Mouse (Mus musculus): ENCODE results near the gene Pik3r2. TPM values are rescaled to one million over a fixed set of nuclear protein-coding genes. Genes with fewer than 3 reads are reported as not detected.

Gene Pik3r2
- total RNA-seq, 2 experiments from 2014 or later = 173 TPM

GRCm38 (mm10) chr8:70803761-70804480 lies 27.4 kb upstream of the Pik3r2 start:
- intact Hi-C loops (cut with DNase I) = loop anchor here (5.0 kb wide), 1 partner anchor 33 kb away; the partner anchor contains the start of gene Arrdc2
- DNase-seq (ENCODE audit: extremely low spot score in 1 of 2, low spot score in 2 of 2) = peak in 1 of 2 experiments; percentile 81

- no peak for DNase-seq (ENCODE audit: extremely low spot score in 1 of 2, low spot score in 2 of 2)
- intact Hi-C loops (cut with DNase I) = loop anchor here (5.0 kb wide), 1 partner anchor 34 kb away; the partner anchor contains the start of gene Arrdc2
These were observed 26.4 kb upstream of the Pik3r2 start for GRCm38 (mm10) chr8:70802786-70803510.

DNA sequence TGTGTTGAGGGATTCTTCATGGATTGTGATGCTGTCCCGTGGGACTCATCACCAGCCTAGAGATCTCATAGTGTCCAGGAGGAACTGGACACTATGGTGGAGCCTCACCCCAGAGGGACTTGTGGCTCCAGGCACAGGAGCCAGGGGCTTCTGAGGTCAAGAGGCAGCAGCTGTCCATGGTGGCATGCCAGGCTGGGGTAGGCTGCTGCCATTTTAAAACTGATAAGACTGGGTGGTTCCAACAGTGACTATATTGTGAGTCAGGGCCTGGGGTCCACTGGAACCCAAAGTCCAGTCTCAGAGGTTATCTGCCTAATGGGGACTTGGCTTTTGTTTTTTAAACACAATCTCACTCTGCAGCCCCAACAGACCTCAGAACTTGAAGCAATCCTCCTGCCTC lies 25.3 kb upstream of the Pik3r2 start:
- intact Hi-C loops (cut with DNase I) = loop anchor here (5.0 kb wide), 1 partner anchor 35 kb away; the partner anchor contains the start of gene Arrdc2

GRCm38 (mm10) chr8:70801156-70801555 lies 24.6 kb upstream of the Pik3r2 start:
- intact Hi-C loops (cut with DNase I) = loop anchor here (5.0 kb wide), 1 partner anchor 36 kb away; the partner anchor contains the start of gene Arrdc2
- DNase-seq (ENCODE audit: extremely low spot score in 1 of 2, low spot score in 2 of 2) = peak; percentile 61 to 72

More for the DNA sequence above, 25.3 kb upstream of the Pik3r2 start:
- DNase-seq (ENCODE audit: extremely low spot score in 1 of 2, low spot score in 2 of 2) = no peak

DNA sequence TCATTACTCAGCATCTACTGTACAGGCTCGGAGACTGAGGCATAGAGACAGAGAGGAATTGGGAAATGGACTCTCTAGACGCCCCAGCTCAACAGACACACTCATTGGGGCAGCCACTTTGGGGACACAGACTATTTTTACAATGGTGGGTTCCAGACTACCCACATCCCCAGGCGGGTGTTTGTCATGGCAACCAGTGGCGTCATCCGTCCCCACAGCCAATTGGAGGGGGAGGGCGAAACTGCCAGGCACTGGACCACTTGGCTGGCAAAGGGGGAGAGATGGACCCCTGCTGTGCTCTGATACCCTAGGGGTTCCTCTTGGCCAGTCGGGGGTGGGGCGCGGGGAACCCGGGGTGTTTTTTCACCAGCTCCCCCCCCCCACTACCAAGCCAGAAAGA lies 24.1 kb upstream of the Pik3r2 start:
- intact Hi-C loops (cut with DNase I) = loop anchor here (5.0 kb wide), 1 partner anchor 37 kb away; the partner anchor contains the start of gene Arrdc2
- DNase-seq (ENCODE audit: extremely low spot score in 1 of 2, low spot score in 2 of 2) = peak in 1 of 2 experiments; percentile 73

GRCm38 (mm10) chr8:70798281-70798680 lies 21.8 kb upstream of the Pik3r2 start:
- intact Hi-C loops (cut with DNase I) = no loop called here
- DNase-seq (ENCODE audit: extremely low spot score in 1 of 2, low spot score in 2 of 2) = no peak

GRCm38 (mm10) chr8:70797081-70798070 lies 20.9 kb upstream of the Pik3r2 start:
- intact Hi-C loops (cut with DNase I) = no loop called here
- DNase-seq (ENCODE audit: extremely low spot score in 1 of 2, low spot score in 2 of 2) = peak; percentile 90 to 93

DNA sequence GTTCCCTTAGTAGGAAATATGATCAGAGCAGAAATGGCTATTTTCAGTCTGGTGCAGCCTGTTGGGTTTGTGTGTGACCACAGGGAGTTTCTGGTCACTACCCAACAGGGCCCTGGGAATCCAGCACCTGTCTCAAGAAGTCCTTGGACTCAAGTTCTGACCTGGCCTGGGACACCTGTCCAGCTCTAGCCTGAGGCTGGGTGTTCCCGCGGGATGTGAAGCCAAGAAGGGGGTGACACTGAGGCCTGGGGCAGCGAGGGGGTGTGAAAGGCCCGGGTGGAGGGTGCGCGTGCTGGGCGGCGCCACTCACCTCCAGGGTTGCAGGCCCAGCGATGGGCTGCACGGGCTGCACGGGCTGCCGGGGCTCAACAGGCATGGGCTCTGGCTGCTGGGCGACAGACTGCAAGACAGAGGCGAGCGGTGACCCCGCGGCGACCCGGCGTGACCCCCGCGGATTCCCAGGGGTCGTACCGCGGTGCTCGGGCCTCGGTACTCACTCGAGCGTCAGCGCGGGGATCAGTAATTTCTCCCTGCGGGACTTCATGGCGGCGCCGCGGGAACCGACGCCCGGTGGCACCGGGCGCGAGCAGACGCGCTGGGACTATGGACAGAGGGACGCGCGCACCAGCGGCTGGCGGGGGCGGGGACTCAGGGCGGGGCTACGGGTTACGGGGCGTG lies 20.0 kb upstream of the Pik3r2 start:
- DNase-seq (ENCODE audit: extremely low spot score in 1 of 2, low spot score in 2 of 2) = no peak

DNA sequence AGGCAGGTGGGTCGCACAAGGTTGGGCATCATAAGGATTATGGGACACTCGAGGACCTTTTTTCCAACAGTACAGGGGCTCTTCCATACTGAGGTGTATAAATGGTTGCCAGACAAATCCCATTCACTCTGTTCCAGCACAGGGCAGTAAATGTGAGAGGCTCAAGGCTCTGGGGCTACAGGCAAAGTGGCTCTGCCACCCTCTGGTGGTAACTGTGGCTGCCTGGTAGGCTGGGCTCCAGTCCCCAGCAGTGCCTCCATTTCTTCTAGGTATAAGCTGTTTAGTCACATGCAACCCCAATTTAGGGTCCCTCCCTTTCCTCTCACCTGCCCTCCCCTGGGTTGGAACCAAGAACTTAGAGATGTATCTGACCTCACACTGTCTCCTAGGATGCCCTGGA lies 18.9 kb upstream of the Pik3r2 start:
- DNase-seq (ENCODE audit: extremely low spot score in 1 of 2, low spot score in 2 of 2) = no peak
- intact Hi-C loops (cut with DNase I) = no loop called here

More for the DNA sequence above, 20.0 kb upstream of the Pik3r2 start:
- intact Hi-C loops (cut with DNase I) = no loop called here

DNA sequence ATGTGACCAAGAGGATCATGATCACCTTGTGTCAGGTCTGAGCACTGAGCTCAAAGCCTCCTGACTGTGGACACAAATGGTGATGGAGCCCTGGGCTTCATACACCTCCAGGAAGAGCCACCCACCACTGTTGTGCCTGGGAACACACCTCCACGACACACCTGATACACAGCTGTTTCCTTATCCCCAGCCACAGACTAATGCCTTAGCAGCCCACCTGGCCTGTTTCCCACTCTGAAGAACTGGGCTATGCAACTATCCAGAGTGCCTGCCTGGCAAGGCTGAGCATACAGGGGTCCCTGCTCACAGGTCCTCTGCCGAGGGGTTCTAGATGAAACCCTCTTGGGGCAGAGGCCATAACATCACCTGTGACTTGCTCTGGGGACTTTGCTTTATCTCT lies 17.7 kb upstream of the Pik3r2 start:
- no peak for DNase-seq (ENCODE audit: extremely low spot score in 1 of 2, low spot score in 2 of 2)
- intact Hi-C loops (cut with DNase I) = no loop called here

DNA sequence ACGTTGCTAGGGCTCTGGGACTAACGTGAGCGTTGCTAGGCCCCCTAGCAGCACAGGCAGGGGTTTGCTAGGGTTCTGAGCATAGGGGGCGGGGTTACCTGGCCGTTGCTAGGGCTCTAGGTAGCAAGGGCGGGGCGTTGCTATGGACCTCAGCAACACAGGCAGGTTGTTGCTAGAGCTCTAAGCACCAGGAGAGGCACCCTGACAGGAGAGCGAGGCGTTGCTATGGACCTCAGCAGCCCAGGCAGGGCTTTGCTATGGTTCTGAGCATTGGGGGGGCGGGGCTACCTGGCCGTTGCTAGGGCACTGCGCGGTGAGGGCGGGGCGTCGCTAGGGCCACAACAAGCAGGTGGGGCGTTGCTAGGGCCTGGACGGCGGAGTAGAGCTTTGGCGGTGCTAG lies 16.2 kb upstream of the Pik3r2 start:
- intact Hi-C loops (cut with DNase I) = no loop called here
- DNase-seq (ENCODE audit: extremely low spot score in 1 of 2, low spot score in 2 of 2) = peak in 1 of 2 experiments; percentile 83

GRCm38 (mm10) chr8:70791975-70792691 lies 15.6 kb upstream of the Pik3r2 start:
- peak; percentile 95 to 98 for DNase-seq (ENCODE audit: extremely low spot score in 1 of 2, low spot score in 2 of 2)
- intact Hi-C loops (cut with DNase I) = no loop called here

- DNase-seq (ENCODE audit: extremely low spot score in 1 of 2, low spot score in 2 of 2) = peak in 1 of 2 experiments; percentile 63
- intact Hi-C loops (cut with DNase I) = no loop called here
These were observed 14.8 kb upstream of the Pik3r2 start for GRCm38 (mm10) chr8:70791294-70791701.

DNA sequence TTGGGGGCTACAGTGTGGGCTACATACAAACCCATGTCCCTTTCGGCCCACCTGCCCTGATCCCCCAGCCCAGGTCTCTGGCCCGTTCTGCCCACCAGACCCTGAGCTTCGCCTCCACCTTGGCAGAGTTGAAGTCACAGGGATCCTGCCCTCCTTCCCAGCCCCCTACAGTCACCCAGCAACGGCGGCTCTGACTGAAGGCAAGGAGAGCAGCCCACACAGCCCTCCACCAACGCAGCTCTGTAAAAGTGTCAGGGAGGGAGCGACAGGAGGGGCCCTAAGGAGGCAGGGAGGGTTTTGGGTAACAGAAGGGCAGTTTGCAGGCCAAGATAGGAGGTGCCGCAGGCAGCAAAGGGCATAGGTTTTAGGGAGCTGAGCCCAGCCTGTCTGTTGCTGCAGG lies 14.3 kb upstream of the Pik3r2 start:
- intact Hi-C loops (cut with DNase I) = no loop called here
- DNase-seq (ENCODE audit: extremely low spot score in 1 of 2, low spot score in 2 of 2) = peak in 1 of 2 experiments; percentile 53

- intact Hi-C loops (cut with DNase I) = no loop called here
- DNase-seq (ENCODE audit: extremely low spot score in 1 of 2, low spot score in 2 of 2) = peak in 1 of 2 experiments; percentile 36
These were observed 12.5 kb upstream of the Pik3r2 start for GRCm38 (mm10) chr8:70789046-70789445.

DNA sequence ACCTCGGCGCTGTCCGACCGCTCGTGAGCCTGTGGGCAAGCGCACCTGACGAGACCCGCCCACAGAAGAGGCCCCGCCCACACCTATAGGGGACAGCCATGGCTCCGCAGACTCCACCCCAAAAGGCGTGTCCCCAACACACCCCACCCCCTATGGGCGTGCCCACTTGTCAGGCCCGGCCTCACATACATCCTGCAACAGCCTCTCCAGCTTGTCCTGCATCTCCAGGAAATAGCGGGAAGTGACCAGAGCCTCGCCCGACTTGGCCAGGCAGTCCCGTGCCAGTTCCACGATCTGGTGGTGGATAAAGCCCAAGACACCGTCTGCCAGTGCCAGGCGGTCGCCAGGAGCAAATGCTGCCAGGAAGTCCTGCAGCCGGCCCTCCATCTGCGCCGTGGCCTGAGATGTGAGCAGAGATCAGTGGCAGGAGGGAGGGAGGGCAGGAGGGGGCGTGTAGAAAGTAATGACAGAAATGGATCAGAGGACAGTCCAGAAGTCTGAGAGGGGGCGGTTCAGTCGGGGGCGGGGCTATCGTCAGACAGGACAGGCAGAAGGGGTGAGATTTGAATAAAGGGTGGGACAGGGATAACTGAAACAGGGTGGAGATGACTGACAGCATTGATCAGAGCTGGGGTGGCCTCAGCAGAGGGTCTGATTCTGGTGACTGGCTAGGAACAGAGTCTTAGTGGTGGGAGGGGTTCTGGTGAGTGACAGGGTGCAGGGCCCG lies 11.6 kb upstream of the Pik3r2 start:
- intact Hi-C loops (cut with DNase I) = no loop called here
- peak in 1 of 2 experiments; percentile 61 for DNase-seq (ENCODE audit: extremely low spot score in 1 of 2, low spot score in 2 of 2)

GRCm38 (mm10) chr8:70787051-70787445 lies 10.5 kb upstream of the Pik3r2 start:
- intact Hi-C loops (cut with DNase I) = no loop called here
- no peak for DNase-seq (ENCODE audit: extremely low spot score in 1 of 2, low spot score in 2 of 2)
